Mouse (Mus musculus): ENCODE results near the gene Pbxip1.
A peak's percentile ranks its signal among the peaks of the same experiment; 100 is the strongest.

The Pbxip1 gene

GRCm38 (mm10) chr3:89436176-89437113 lies at the start of gene Pbxip1:
Pbxip1 (plus strand) TSS chr3:89436706.
- DNase-seq = peak; percentile 70

GRCm38 (mm10) chr3:89387632-89388031 lies 48.9 kb upstream of the Pbxip1 start:
- no peak for DNase-seq

DNA sequence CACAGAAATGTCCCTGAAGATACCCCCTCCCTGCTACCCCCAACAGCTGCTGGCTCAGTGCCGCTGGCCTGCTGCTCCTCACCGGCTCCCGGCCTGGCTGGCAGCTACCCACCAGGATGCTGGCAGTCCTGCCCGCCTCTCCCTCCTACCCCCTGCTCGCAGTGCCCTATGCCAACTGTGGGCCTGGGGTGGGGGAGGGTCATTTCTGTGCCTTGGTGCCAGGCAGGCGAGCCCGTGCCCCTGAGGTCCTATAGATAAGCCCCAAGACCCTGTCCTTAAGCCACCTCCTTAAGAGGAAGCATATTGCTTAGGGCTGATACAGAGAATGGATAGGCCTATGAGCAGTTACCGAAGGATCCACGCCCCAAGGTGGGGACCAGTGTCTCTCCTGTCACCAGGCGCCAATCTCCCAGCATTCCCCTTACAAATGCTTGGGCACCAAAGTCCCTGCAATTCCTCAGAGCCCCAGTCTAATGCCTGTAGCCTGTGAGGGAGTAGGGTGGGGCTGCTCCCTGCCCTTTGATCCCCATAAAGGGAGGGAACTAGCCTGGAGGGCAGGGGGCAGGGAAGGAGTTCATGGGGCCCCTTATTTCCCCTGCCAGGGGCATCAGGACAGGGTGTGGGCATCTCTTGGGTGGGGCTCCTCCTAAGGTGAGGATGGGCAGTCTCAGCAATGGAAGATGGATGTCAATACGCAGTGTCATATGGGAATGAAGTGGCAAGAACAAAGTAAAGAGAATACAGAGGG lies 48.2 kb upstream of the Pbxip1 start:
- DNase-seq = no peak

GRCm38 (mm10) chr3:89388901-89389740 lies 47.4 kb upstream of the Pbxip1 start:
- peak; percentile 60 for DNase-seq

DNA sequence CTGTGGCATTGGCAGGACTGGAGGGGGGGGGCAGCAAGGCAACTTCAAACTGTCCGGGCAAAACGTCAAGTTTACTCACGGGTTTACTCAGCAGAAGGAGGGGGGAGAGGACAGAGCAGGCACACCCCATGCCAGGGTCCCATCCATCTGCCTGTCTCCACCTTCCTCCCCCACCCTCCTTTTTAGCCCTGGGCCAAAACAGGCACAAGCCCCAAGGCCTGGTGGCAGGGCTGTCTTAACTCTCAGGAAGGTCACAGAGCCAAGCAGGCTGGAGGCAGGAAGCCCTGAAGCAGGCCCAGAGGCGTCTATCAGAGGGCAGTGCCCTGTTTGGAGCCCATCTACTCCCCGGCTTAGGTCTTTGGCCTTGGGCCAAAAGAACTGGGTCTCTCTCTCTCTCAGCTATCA lies 46.4 kb upstream of the Pbxip1 start:
- no peak for DNase-seq

- DNase-seq = peak; percentile 62
Observed at GRCm38 (mm10) chr3:89390699-89391662, 45.5 kb upstream of the Pbxip1 start.

GRCm38 (mm10) chr3:89391663-89392511 lies 44.6 kb upstream of the Pbxip1 start:
- no peak for DNase-seq

DNA sequence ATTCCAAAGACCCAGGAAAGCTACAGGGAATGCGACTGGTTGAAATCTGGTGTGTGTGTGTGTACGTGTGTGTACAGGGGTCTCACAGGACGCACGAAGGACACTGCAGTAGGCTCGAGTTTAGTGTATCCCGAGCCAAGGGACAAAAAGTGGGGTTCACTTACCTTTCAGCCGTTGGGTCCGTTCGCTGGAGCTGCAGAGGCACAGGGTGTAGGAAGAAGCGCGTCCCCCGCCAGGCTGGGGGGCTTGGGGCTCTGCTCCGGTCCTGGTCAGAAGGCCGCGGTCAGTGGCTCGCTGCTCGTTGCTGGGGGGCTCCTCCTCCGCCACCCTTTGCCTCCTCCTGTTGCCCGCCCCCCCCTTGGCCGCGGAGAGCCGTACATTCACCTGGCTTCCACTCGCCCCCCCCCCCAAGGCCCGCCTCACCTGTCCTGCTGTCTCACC lies 43.6 kb upstream of the Pbxip1 start:
- DNase-seq = no peak

DNA sequence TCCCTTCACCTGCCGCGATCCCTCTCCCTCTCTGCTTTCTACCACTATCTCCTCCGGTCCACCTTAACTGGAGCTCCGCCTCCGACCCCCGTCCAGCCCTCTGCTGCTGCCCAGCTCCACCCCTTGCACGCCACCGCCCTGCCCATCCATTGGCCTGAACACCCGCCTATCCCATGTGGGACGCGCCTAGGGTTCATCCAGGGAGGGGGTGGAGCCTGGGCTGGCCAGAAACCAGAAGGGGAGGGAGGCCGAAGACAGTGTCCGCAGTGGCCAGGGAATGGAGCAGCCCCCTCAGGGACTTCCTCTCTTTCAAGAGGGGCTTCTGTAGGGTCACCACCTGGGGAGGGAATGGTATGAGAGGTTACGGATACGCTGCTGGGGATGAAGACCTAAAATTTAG lies 42.9 kb upstream of the Pbxip1 start:
- DNase-seq = peak; percentile 73

DNA sequence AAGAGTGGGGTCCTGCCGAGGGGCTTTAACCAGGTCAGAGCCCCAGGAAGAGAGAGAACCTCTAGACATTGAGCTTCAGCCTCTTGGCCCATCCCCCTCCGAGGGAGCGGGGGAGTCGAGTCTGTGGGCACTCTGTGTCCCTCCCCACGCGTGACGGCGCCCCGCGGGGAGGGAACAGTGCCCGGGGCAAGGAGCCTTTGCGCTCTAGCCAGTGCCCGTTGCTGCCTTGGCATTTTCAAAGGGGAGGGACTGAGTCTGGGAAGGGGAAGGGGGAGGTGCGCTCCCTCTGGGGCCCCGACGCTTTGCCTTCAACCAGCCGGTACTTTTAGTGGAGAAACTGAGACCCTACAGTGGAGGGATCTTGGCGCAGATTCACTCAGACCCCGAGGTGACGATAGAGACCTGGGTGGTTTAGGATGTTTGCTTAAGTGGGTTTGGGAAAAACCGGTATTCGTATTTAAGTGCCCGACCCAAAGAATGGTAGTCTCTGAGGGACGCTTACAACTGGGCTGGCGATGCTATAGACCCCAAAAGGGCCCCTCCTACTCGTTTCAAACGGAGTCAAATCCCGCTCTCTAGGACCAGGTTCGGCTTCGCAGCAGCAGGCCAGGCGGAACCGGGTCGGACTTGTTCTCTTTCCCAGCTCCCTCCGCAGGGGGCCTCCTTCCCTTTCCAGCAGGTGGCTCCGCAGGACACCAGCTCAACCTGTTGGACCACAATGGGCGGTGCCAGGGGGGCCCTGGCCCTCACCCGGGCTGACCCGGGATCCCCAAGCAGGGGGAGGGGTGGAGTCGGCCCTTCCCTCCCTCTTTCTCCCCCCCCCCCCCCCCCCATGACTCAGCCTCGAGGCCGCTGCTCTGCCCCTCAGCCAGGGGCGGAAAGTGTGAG lies 42.3 kb upstream of the Pbxip1 start, which contains the start of gene Zbtb7b:
Zbtb7b (minus strand) TSS at position 771 of the 888 bp plus-strand sequence.
- no peak for DNase-seq

GRCm38 (mm10) chr3:89394894-89395256 lies 41.6 kb upstream of the Pbxip1 start:
- DNase-seq = no peak

DNA sequence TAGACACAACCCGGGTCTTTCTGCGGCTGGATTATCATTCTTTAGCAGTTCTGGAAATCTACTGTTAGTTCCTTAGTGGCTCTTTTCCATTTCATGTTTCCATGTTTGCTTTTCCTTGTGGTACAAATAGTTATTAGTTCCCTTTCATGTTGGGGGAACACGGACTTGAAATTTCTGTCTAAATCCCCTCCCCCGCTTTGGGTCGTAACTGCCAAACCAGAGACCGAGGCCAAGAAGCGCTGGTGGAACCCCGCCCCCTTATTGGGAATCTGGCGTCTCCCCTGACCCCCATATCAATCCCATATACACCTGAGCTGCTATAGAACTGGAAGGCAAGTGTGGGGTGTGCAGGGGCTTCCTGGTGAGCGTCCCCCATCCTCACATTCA lies 41.1 kb upstream of the Pbxip1 start:
- DNase-seq = no peak

- peak; percentile 88 for DNase-seq
Observed at GRCm38 (mm10) chr3:89395806-89396653, 40.5 kb upstream of the Pbxip1 start.

DNA sequence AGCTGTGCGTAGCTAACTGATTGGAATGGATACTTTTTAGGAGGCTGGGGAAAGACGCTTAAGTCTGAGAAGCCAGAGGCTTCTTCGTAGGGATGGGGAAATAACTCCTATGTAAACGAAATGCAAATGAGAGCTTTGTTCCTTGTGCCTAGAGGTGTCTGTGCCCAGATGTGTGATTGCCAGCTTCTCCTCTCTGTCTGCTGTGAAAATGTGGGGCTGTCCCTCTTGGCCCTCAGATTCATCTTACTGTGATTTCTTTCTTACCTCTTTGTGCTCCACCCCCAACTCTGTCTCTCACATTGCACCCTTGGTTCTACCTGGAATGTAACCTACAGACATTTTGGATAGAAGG lies 39.9 kb upstream of the Pbxip1 start:
- no peak for DNase-seq

DNA sequence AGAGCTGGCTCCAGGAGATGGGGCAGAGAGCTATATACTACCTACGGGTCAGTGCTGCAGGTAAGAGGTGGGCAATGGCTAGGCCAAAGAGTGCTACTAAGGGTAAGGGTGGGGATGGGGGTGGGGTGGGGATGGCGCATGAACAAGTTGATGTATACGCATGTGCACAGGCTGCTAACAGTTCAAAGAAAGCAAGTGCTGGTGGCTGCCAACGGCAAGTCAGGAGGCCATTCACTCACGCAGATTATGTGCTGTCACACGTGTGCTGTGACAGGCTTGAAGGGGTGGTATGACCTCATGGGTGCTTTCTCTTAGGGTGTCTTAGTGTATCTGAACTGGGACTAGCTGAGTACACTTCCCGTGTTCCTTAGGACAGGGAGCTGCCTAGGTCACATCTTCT lies 35.2 kb upstream of the Pbxip1 start:
- DNase-seq = no peak

- no peak for DNase-seq
Observed at GRCm38 (mm10) chr3:89402693-89403092, 33.8 kb upstream of the Pbxip1 start, which contains the start of gene Lenep. Lenep (minus strand) TSS chr3:89402793.

- no peak for DNase-seq
Observed at GRCm38 (mm10) chr3:89406887-89407286, 29.6 kb upstream of the Pbxip1 start.

DNA sequence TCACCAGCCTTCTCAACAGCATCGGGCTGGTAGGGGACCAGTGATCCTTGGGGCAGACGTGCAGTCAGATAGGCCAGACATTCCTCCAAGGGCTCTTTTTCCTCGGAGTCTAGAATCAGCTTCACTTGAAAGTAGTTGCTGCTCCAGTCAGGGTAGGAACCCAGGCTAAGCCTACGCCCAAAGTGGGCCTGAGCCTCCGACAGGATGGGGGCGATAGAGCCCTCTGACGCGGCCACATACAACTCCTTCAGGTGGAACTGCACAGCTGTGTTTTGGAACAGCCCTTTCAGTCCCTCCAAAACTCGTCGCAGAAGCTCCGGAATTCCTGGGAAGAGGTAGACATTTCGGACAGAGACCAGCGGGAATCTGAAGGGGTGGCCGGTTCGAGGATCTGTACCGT lies 28.1 kb upstream of the Pbxip1 start:
- DNase-seq = no peak

DNA sequence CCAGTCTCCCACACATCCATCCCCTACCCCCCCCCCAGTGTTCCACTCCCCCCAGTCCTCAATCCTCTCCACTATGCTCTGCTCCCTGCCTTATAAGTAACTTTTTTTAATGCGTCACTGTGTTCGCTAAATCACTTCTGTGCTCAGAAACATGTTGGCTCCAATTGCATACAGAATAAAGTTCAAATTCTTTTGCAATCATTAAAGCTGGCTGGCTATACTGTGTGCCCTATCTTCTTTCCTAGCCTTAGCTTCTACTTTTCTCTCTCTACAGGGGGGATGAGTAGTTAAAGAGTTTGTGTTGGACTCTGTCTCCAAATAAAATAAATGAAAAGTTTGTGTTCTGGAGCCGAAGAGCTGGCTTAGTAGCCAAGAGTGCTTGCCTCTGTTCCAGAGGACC lies 26.8 kb upstream of the Pbxip1 start:
- DNase-seq = no peak
